Mouse (Mus musculus): ENCODE data around the gene Defb3. TPM values are rescaled to one million over a fixed set of nuclear protein-coding genes. Genes with fewer than 3 reads are reported as not detected.
"Not testable (repeated sequence)": the region's sequence is repeated elsewhere in the genome, so short reads cannot be mapped to it uniquely, and the experiment has no call there.

Defb3 gene
- total RNA-seq (2017), result not detected in 2 replicates

- ATAC-seq (replicated peaks; ENCODE audit: low read depth, poor library complexity, severe bottlenecking), result not testable (repeated sequence)
Measured at GRCm38 (mm10) chr8:19293060-19293459, at the start of gene Defb3. Gene Defb3, plus strand, starts transcription at chr8:19293360.

- no peak for ATAC-seq (replicated peaks; ENCODE audit: low read depth, poor library complexity, severe bottlenecking)
Measured at GRCm38 (mm10) chr8:19247280-19247679, 45.9 kb upstream of the Defb3 start, which contains the start of gene Defb5. Gene Defb5, plus strand, starts transcription at chr8:19247580.

GRCm38 (mm10) chr8:19258136-19258535 lies 35.0 kb upstream of the Defb3 start:
- ATAC-seq (replicated peaks; ENCODE audit: low read depth, poor library complexity, severe bottlenecking), result no peak

- ATAC-seq (replicated peaks; ENCODE audit: low read depth, poor library complexity, severe bottlenecking), result no peak
Measured at GRCm38 (mm10) chr8:19259667-19260066, 33.5 kb upstream of the Defb3 start.

GRCm38 (mm10) chr8:19298361-19298760 lies 5.2 kb downstream of the Defb3 start:
- ATAC-seq (replicated peaks; ENCODE audit: low read depth, poor library complexity, severe bottlenecking), result not testable (repeated sequence)

- no peak for ATAC-seq (replicated peaks; ENCODE audit: low read depth, poor library complexity, severe bottlenecking)
Measured at GRCm38 (mm10) chr8:19331836-19332235, 38.7 kb downstream of the Defb3 start.

Other genes starting within 250 kb of the Defb3 start
- not detected in 2 replicates for gene Defb39, start 228.6 kb upstream of the Defb3 start, total RNA-seq (2017)
- not detected in 2 replicates for gene Defb12, start 178.5 kb upstream of the Defb3 start, total RNA-seq (2017)
- not detected in 2 replicates for gene Defb34, start 169.6 kb upstream of the Defb3 start, total RNA-seq (2017)
- not detected in 2 replicates for gene Gm45826, start 152.6 kb upstream of the Defb3 start, total RNA-seq (2017)
- not detected in 2 replicates for gene Defb14, start 99.0 kb upstream of the Defb3 start, total RNA-seq (2017)
- not detected in 2 replicates for gene Defb4, start 94.7 kb upstream of the Defb3 start, total RNA-seq (2017)
- gene Defb6, start 67.9 kb upstream of the Defb3 start, total RNA-seq (2017), result not detected in 2 replicates
- not detected in 2 replicates for gene Defb46, start 53.4 kb upstream of the Defb3 start, total RNA-seq (2017)
- gene Defb5, start 45.8 kb upstream of the Defb3 start, total RNA-seq (2017), result not detected in 2 replicates
- not detected in 2 replicates for gene Defb8, start 154.2 kb downstream of the Defb3 start, total RNA-seq (2017)
- not detected in 2 replicates for gene Defb7, start 201.7 kb downstream of the Defb3 start, total RNA-seq (2017)